Mouse (Mus musculus) stomach, postnatal 0 days (tissue): ENCODE results near the gene Fam207a. TPM values are rescaled to one million over a fixed set of nuclear protein-coding genes. Genes with fewer than 3 reads are reported as not detected.
A peak's percentile ranks its signal among the peaks of the same experiment; 100 is the strongest.

ENCODE experiments used
- ATAC-seq: fragments of 200-750 bp; cut with Nextera tagmentation; 2 replicates; pipeline ENCODE4 v1.8.0; 2017; ENCODE audit not compliant: low FRiP score, low TSS enrichment
- DNase-seq: peaks from one replicate; pipeline ENCODE4 v3.0.0-alpha.2; 2016; ENCODE audit warnings: low spot score
- H3K27ac ChIP-seq: fragments of 300-500 bp; sonication (generic); replicated peaks from 2 replicates; pipeline ENCODE4 v1.5.1; 2014; ENCODE audit warnings: mild to moderate bottlenecking, control low read depth
- H3K27me3 ChIP-seq: fragments of 300-500 bp; sonication (generic); 2 replicates; pipeline ENCODE4 v1.6.1; 2014; ENCODE audit warnings: low read length; ENCODE audit not compliant: control insufficient read depth, insufficient read depth
- H3K36me3 ChIP-seq: fragments of 300-500 bp; sonication (generic); 2 replicates; pipeline ENCODE4 v1.6.1; 2014; ENCODE audit warnings: low read length, mixed read lengths; ENCODE audit not compliant: control insufficient read depth, insufficient read depth
- H3K4me1 ChIP-seq: fragments of 300-500 bp; sonication (generic); replicated peaks from 2 replicates; pipeline ENCODE4 v1.6.1; 2014; ENCODE audit warnings: antibody characterized with exemption; ENCODE audit not compliant: control insufficient read depth, insufficient read depth
- H3K4me2 ChIP-seq: fragments of 300-500 bp; sonication (generic); replicated peaks from 2 replicates; pipeline ENCODE4 v1.6.1; 2014; ENCODE audit warnings: low read depth, mild to moderate bottlenecking, control low read depth, moderate library complexity
- H3K4me3 ChIP-seq: fragments of 300-500 bp; sonication (generic); 2 replicates; pipeline ENCODE4 v1.5.1; 2014; ENCODE audit warnings: low read depth, low read length, control low read depth
- H3K9ac ChIP-seq: fragments of 300-500 bp; sonication (generic); 2 replicates; pipeline ENCODE4 v1.6.1; 2014; ENCODE audit warnings: mild to moderate bottlenecking, low read length, control low read depth, mixed read lengths
- H3K9me3 ChIP-seq: fragments of 300-500 bp; sonication (generic); 2 replicates; pipeline ENCODE4 v1.6.1; 2016; ENCODE audit warnings: low read length; ENCODE audit not compliant: control insufficient read depth
- CTCF ChIP-seq: IDR thresholded peaks from 2 replicates; pipeline ENCODE4 v1.5.1; 2016; ENCODE audit warnings: antibody characterized with exemption, low read depth, mild to moderate bottlenecking, moderate library complexity
- EP300 ChIP-seq: optimal IDR thresholded peaks from 2 replicates; pipeline ENCODE3; 2016; ENCODE audit warnings: antibody characterized with exemption
- WGBS: fragments of 180-500 bp; shearing (Covaris S2); extraction: QIAGEN DNeasy Blood & Tissue Kit; methylation state at CpG from one replicate; pipeline ENCODE4 v1.1.7; 2014; 5-methylcytosine and 5-hydroxymethylcytosine counted together
- polyA plus RNA-seq: library from polyadenylated mRNA; unstranded; fragments of >200 nt; fragmentation: Nextera tagmentation; extraction: Ambion mirVana; gene quantifications from 2 replicates; pipeline ENCODE4 v1.2.1, GENCODE M21; 2015

Fam207a gene
- polyA plus RNA-seq, 1 experiment from 2014 or later = 25.2 TPM

GRCm38 (mm10) chr10:77464181-77464936 lies 51.2 kb downstream of the Fam207a start:
- 27% methylated on average over 10 of the region's 10 CpGs for WGBS
- Histone ChIP-seq H3K4me3 (no peak overlapping the region), H3K9me3 (no peaks in the 10 kb centered on the region), H3K4me2 (no peak overlapping the region), H3K36me3 (no peaks in the 10 kb centered on the region), H3K4me1 (peaks cover 8% of the 10 kb centered on the region; the same call in 1 of the 2 replicates), H3K27me3 (no peaks in the 10 kb centered on the region), H3K27ac (peak overlapping the region; percentile 56), H3K9ac (no peak overlapping the region)
- ATAC-seq (peak; percentile 77), DNase-seq (peak; percentile 31)
- TF ChIP-seq EP300 (no peak), CTCF (no peak)

- ATAC-seq = no peak
Measured at GRCm38 (mm10) chr10:77461161-77461560, 54.4 kb downstream of the Fam207a start.

GRCm38 (mm10) chr10:77457701-77458100 lies 57.9 kb downstream of the Fam207a start:
- H3K36me3 ChIP-seq = no peaks in the 10 kb centered on the region
- no peaks in the 10 kb centered on the region for H3K9me3 ChIP-seq
- 81% methylated on average over 3 of the region's 3 CpGs for WGBS
- no peak overlapping the region for H3K4me3 ChIP-seq
- TF ChIP-seq EP300 (no peak), CTCF (no peak)
- no peak overlapping the region for H3K27ac ChIP-seq
- H3K4me2 ChIP-seq = no peak overlapping the region
- DNase-seq = no peak
- H3K4me1 ChIP-seq = 0 out of 2 replicates have a peak, but pooled peaks cover 3% of the 10 kb centered on the region
- H3K9ac ChIP-seq = no peak overlapping the region
- no peak for ATAC-seq
- H3K27me3 ChIP-seq = no peaks in the 10 kb centered on the region

More at GRCm38 (mm10) chr10:77461161-77461560, 54.4 kb downstream of the Fam207a start:
- Histone ChIP-seq H3K4me3 (no peak overlapping the region), H3K4me2 (no peak overlapping the region), H3K27me3 (no peaks in the 10 kb centered on the region), H3K4me1 (peaks cover 8% of the 10 kb centered on the region; the same call in 1 of the 2 replicates), H3K9ac (no peak overlapping the region), H3K9me3 (no peaks in the 10 kb centered on the region), H3K27ac (no peak overlapping the region), H3K36me3 (no peaks in the 10 kb centered on the region)
- TF ChIP-seq EP300 (no peak), CTCF (no peak)
- no peak for DNase-seq
- 88% methylated on average over 8 of the region's 8 CpGs for WGBS

- no peak for ATAC-seq
- Histone ChIP-seq H3K4me3 (no peak overlapping the region), H3K36me3 (no peaks in the 10 kb centered on the region), H3K4me2 (no peak overlapping the region), H3K27ac (no peak overlapping the region), H3K27me3 (no peaks in the 10 kb centered on the region), H3K9ac (no peak overlapping the region), H3K9me3 (no peaks in the 10 kb centered on the region), H3K4me1 (0 out of 2 replicates have a peak, but pooled peaks cover 3% of the 10 kb centered on the region)
- WGBS = 56% methylated on average over 7 of the region's 7 CpGs
- DNase-seq = no peak
- TF ChIP-seq EP300 (no peak), CTCF (no peak)
Measured at GRCm38 (mm10) chr10:77456507-77456906, 59.1 kb downstream of the Fam207a start.

- WGBS = 60% methylated on average over 14 of the region's 14 CpGs
- no peak for DNase-seq
- ATAC-seq = no peak
Measured at GRCm38 (mm10) chr10:77455251-77456010, 60.2 kb downstream of the Fam207a start.

More at GRCm38 (mm10) chr10:77455251-77456010, 60.2 kb downstream of the Fam207a start:
- Histone ChIP-seq H3K27ac (0 out of 2 replicates have a peak overlapping the region, but pooled peaks have one; percentile 20), H3K9ac (no peak overlapping the region), H3K27me3 (no peaks in the 10 kb centered on the region), H3K4me2 (no peak overlapping the region), H3K4me3 (no peak overlapping the region), H3K36me3 (no peaks in the 10 kb centered on the region), H3K4me1 (0 out of 2 replicates have a peak, but pooled peaks cover 3% of the 10 kb centered on the region), H3K9me3 (no peaks in the 10 kb centered on the region)
- TF ChIP-seq EP300 = no peak
- TF ChIP-seq CTCF = no peak
